Mouse (Mus musculus) midbrain, embryonic 11.5 days (tissue): ENCODE data around the gene Rln3. TPM values are rescaled to one million over a fixed set of nuclear protein-coding genes. Genes with fewer than 3 reads are reported as not detected.

Experiments used
- ATAC-seq: fragments of 200-750 bp; cut with Nextera tagmentation; 2 replicates; pipeline ENCODE4 v1.8.0; 2017; ENCODE audit warnings: moderate TSS enrichment, moderate library complexity; ENCODE audit not compliant: low FRiP score
- DNase-seq: peaks from one replicate; pipeline ENCODE4 v3.0.0; 2015; ENCODE audit warnings: low spot score; ENCODE audit errors: missing footprints
- H3K27ac ChIP-seq: fragments of 300-500 bp; sonication (generic); 2 replicates; pipeline ENCODE4 v1.5.1; 2014; ENCODE audit warnings: low read depth, low read length
- H3K27me3 ChIP-seq: fragments of 300-500 bp; sonication (generic); 2 replicates; pipeline ENCODE4 v1.6.1; 2014; ENCODE audit warnings: mild to moderate bottlenecking, low read length, moderate library complexity, mixed read lengths; ENCODE audit not compliant: control insufficient read depth, insufficient read depth
- H3K36me3 ChIP-seq: fragments of 300-500 bp; sonication (generic); 2 replicates; pipeline ENCODE4 v1.6.1; 2014; ENCODE audit warnings: mild to moderate bottlenecking, low read length, moderate library complexity, mixed read lengths; ENCODE audit not compliant: control insufficient read depth, insufficient read depth
- H3K4me1 ChIP-seq: fragments of 300-500 bp; sonication (generic); 2 replicates; pipeline ENCODE4 v1.6.1; 2014; ENCODE audit warnings: low read length; ENCODE audit not compliant: control insufficient read depth, insufficient read depth
- H3K4me2 ChIP-seq: fragments of 300-500 bp; sonication (generic); 2 replicates; pipeline ENCODE4 v1.6.1; 2014; ENCODE audit warnings: mild to moderate bottlenecking, moderate library complexity
- H3K4me3 ChIP-seq: fragments of 300-500 bp; sonication (generic); 2 replicates; pipeline ENCODE4 v1.5.1; 2014; ENCODE audit warnings: low read depth, low read length
- H3K9ac ChIP-seq: fragments of 300-500 bp; sonication (generic); 2 replicates; pipeline ENCODE4 v1.6.1; 2014; ENCODE audit warnings: low read length
- H3K9me3 ChIP-seq: fragments of 300-500 bp; sonication (generic); 2 replicates; pipeline ENCODE4 v1.6.1; 2016; ENCODE audit warnings: low read length; ENCODE audit not compliant: control insufficient read depth
- WGBS: fragments of 180-500 bp; shearing (Covaris S2); extraction: QIAGEN DNeasy Blood & Tissue Kit; methylation state at CpG from one replicate; pipeline ENCODE4 v1.1.7; 2014; 5-methylcytosine and 5-hydroxymethylcytosine counted together
- polyA plus RNA-seq: library from polyadenylated mRNA; unstranded; fragments of >200 nt; fragmentation: Nextera tagmentation; extraction: Ambion mirVana; gene quantifications from 2 replicates; pipeline ENCODE4 v1.2.1, GENCODE M21; 2014

Gene Rln3
- polyA plus RNA-seq, 1 experiment from 2014 or later: not detected

GRCm38 (mm10) chr8:84067911-84068310, 23.1 kb upstream of the Rln3 start:
- Histone ChIP-seq H3K36me3 (no peaks in the 10 kb centered on the region), H3K4me1 (peaks cover 15% of the 10 kb centered on the region), H3K4me3 (no peak overlapping the region), H3K9me3 (no peaks in the 10 kb centered on the region), H3K27me3 (no peaks in the 10 kb centered on the region), H3K4me2 (peak overlapping the region; percentile 37), H3K9ac (no peak overlapping the region), H3K27ac (no peak overlapping the region)
- DNase-seq (no peak), ATAC-seq (no peak)
- 84% methylated on average over 7 of the region's 7 CpGs for WGBS

GRCm38 (mm10) chr8:84067047-84067573, 22.3 kb upstream of the Rln3 start:
- ATAC-seq (peak; percentile 75), DNase-seq (peak; percentile 99)
- H3K27ac ChIP-seq: peak overlapping the region; percentile 95
- no peaks in the 10 kb centered on the region for H3K9me3 ChIP-seq
- under 1% methylated on average over 49 of the region's 58 CpGs for WGBS
- H3K36me3 ChIP-seq: no peaks in the 10 kb centered on the region
- H3K9ac ChIP-seq: peak overlapping the region; percentile 87
- peak overlapping the region; percentile 37 for H3K4me2 ChIP-seq
- H3K4me1 ChIP-seq: peaks cover 15% of the 10 kb centered on the region
- H3K4me3 ChIP-seq: peak overlapping the region; percentile 95
- no peaks in the 10 kb centered on the region for H3K27me3 ChIP-seq

GRCm38 (mm10) chr8:84066291-84066930, 21.6 kb upstream of the Rln3 start, which contains the start of gene Rfx1:
TSS of gene Rfx1 (plus strand) at chr8:84066834.
- peak; percentile 98 for ATAC-seq
- Histone ChIP-seq H3K27me3 (no peaks in the 10 kb centered on the region), H3K4me1 (peaks cover 15% of the 10 kb centered on the region), H3K4me2 (peak within 1 kb of the TSS; percentile 68), H3K27ac (peak within 1 kb of the TSS; percentile 95), H3K36me3 (no peaks in the 10 kb centered on the region), H3K9ac (peak within 1 kb of the TSS; percentile 87), H3K4me3 (peak within 1 kb of the TSS; percentile 95), H3K9me3 (no peaks in the 10 kb centered on the region)
- peak; percentile 99 for DNase-seq
- WGBS: under 1% methylated on average over 51 of the region's 51 CpGs

GRCm38 (mm10) chr8:84065457-84066072, 20.8 kb upstream of the Rln3 start:
- Histone ChIP-seq H3K36me3 (no peaks in the 10 kb centered on the region), H3K4me2 (peak overlapping the region; percentile 68), H3K9me3 (no peaks in the 10 kb centered on the region), H3K4me3 (peak overlapping the region; percentile 95), H3K9ac (peak overlapping the region; percentile 66), H3K4me1 (peaks cover 15% of the 10 kb centered on the region), H3K27me3 (no peaks in the 10 kb centered on the region), H3K27ac (peak overlapping the region; percentile 30; the same call in 1 of the 2 replicates)
- no peak for ATAC-seq
- 30% methylated on average over 5 of the region's 5 CpGs for WGBS
- DNase-seq: no peak

GRCm38 (mm10) chr8:84065037-84065436, 20.2 kb upstream of the Rln3 start, which contains the start of gene Gm10643:
TSS of gene Gm10643 (minus strand) at chr8:84065137.
- Histone ChIP-seq H3K27ac (peak within 1 kb of the TSS; percentile 30; the same call in 1 of the 2 replicates), H3K9ac (peak within 1 kb of the TSS; percentile 66), H3K4me2 (peak within 1 kb of the TSS; percentile 68), H3K4me3 (peak within 1 kb of the TSS; percentile 95), H3K36me3 (no peaks in the 10 kb centered on the region), H3K9me3 (no peaks in the 10 kb centered on the region), H3K27me3 (no peaks in the 10 kb centered on the region), H3K4me1 (peaks cover 14% of the 10 kb centered on the region)
- DNase-seq: no peak
- no peak for ATAC-seq
- WGBS: 88% methylated on average over 1 of the region's 1 CpGs

GRCm38 (mm10) chr8:84063861-84064610, 19.2 kb upstream of the Rln3 start:
- no peak for DNase-seq
- H3K4me2 ChIP-seq: no peak overlapping the region
- WGBS: 75% methylated on average over 8 of the region's 8 CpGs

GRCm38 (mm10) chr8:84060245-84060644, 15.4 kb upstream of the Rln3 start:
- DNase-seq (no peak), ATAC-seq (no peak)
- no peaks in the 10 kb centered on the region for H3K9me3 ChIP-seq
- no peaks in the 10 kb centered on the region for H3K27me3 ChIP-seq
- H3K27ac ChIP-seq: no peak overlapping the region
- H3K36me3 ChIP-seq: no peaks in the 10 kb centered on the region
- no peak overlapping the region for H3K4me2 ChIP-seq
- H3K4me1 ChIP-seq: no peaks in the 10 kb centered on the region
- no peak overlapping the region for H3K4me3 ChIP-seq
- WGBS: 90% methylated on average over 2 of the region's 2 CpGs
- no peak overlapping the region for H3K9ac ChIP-seq

More at GRCm38 (mm10) chr8:84063861-84064610, 19.2 kb upstream of the Rln3 start:
- no peak overlapping the region for H3K4me3 ChIP-seq
- H3K4me1 ChIP-seq: peaks cover 4% of the 10 kb centered on the region
- H3K36me3 ChIP-seq: no peaks in the 10 kb centered on the region
- no peaks in the 10 kb centered on the region for H3K27me3 ChIP-seq
- no peak overlapping the region for H3K27ac ChIP-seq
- no peak overlapping the region for H3K9ac ChIP-seq
- ATAC-seq: no peak
- H3K9me3 ChIP-seq: no peaks in the 10 kb centered on the region

GRCm38 (mm10) chr8:84059226-84059625, 14.4 kb upstream of the Rln3 start:
- no peak overlapping the region for H3K9ac ChIP-seq
- 96% methylated on average over 2 of the region's 2 CpGs for WGBS
- no peaks in the 10 kb centered on the region for H3K36me3 ChIP-seq
- no peak overlapping the region for H3K4me3 ChIP-seq
- no peaks in the 10 kb centered on the region for H3K27me3 ChIP-seq
- DNase-seq (peak; percentile 80), ATAC-seq (no peak)
- no peak overlapping the region for H3K4me2 ChIP-seq
- H3K9me3 ChIP-seq: no peaks in the 10 kb centered on the region
- H3K27ac ChIP-seq: no peak overlapping the region
- no peaks in the 10 kb centered on the region for H3K4me1 ChIP-seq
